Mouse (Mus musculus): ENCODE data around the gene Hdac4. TPM values are rescaled to one million over a fixed set of nuclear protein-coding genes. Genes with fewer than 3 reads are reported as not detected.

Gene Hdac4
- polyA plus RNA-seq (2015; fragmentation: Illumina TruSeq; extraction: RNeasy Lipid Tissue Mini Kit (QIAGEN cat#74804); ENCODE audit: low read depth, low replicate concordance), result 22.5 TPM

DNA sequence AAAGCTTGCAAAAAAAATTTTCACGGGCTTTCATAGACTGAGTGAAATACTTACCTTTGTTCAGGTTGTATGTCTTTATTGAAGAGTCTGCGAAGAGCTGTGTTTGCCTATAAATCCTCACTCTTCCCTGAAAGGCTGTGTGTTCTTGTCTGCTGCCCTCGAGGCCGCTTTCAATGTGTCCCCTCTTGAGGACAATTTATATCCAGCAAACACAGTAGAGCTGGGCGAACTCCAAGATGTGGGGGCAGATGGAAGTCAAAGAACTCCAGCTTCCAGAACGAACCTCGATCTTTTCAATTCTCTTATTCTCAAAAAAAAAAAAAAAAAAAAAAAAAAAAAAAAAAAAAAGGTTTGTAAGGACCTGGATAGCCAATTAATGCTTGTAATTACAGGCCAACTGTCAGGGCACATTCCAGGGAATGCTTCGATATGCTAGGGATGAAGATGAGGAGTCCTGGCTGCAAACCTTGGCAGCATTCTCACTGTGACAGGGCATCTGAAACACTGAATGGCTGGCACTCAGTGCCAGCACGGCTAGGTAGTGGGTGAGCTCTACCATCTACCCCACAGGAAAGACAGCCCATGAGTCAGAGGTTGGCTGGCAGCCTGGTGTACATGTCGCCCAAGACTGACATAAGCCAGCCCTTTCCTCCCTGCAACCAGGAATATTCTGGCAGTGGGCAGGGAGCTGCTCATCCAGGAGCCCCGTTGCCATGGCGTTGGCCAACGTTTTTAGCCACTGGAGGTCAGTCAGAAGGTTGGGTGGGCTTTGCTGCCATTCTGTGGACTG lies at the start of gene Hdac4:
Gene Hdac4, minus strand, starts transcription at position 340 of the 790 bp plus-strand sequence.

